Mouse (Mus musculus): ENCODE results near the gene Tspo. TPM values are rescaled to one million over a fixed set of nuclear protein-coding genes. Genes with fewer than 3 reads are reported as not detected.
A peak's percentile ranks its signal among the peaks of the same experiment; 100 is the strongest.

Gene Tspo
- polyA plus RNA-seq, 1 experiment from 2014 or later, result 11.2 TPM

DNA sequence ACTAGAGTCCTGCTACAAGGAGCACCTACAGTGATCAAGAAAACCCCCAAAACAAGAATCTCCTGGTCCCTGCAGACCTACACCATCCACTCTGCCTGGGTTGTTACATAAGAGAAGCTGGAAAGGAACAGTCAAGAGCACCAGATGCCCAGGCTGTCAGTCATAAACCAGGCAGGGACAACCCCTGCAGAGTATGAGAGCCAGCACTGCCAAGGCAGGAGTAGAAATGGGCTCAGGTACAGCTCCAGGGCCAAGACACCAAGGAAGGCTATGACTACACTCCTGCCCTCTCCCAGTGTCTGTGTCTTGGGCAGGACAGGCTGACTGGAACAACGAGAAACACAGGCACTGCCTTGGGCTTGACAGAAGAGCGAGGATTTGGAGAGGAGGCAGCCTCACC is 13.3 kb upstream of the Tspo start:
- Histone ChIP-seq H3K27ac (replicated peaks) (no peak overlapping the region), H3K4me1 (peaks cover 7% of the 10 kb centered on the region), H3K9ac (replicated peaks) (no peak overlapping the region), H3K4me3 (no peak overlapping the region), H3K27me3 (no peaks in the 10 kb centered on the region), H3K36me3 (peaks cover 49% of the 10 kb centered on the region), H3K4me2 (replicated peaks) (no peak overlapping the region), H3K9me3 (no peaks in the 10 kb centered on the region)
- WGBS, result 92% methylated on average over 2 of the region's 2 CpGs
- no peak for ATAC-seq (replicated peaks)

DNA sequence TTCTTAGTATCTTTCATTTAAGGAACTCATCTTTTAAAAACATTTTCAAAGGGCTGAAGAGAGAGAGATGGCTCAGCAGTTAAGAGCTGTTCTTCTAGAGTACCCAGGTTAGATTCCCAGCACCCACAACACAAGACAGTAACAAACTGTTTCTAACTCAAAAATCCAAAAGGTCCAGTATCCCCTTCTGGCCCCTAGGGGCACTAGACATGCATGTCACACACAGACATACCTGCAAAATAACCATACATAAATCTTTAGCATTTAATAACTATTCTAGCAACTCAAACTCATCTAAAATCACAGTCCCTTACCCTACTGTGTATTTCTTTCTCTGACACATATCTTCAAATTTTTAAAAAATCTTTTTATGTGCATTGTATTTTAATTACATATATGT is 9.6 kb upstream of the Tspo start:
- H3K4me1 ChIP-seq, result peaks cover 12% of the 10 kb centered on the region
- H3K4me2 ChIP-seq (replicated peaks), result no peak overlapping the region
- ATAC-seq (replicated peaks), result no peak
- H3K9me3 ChIP-seq, result no peaks in the 10 kb centered on the region
- no peak overlapping the region for H3K27ac ChIP-seq (replicated peaks)
- H3K9ac ChIP-seq (replicated peaks), result no peak overlapping the region
- no peak overlapping the region for H3K4me3 ChIP-seq
- H3K27me3 ChIP-seq, result no peaks in the 10 kb centered on the region
- peaks cover 29% of the 10 kb centered on the region for H3K36me3 ChIP-seq

DNA sequence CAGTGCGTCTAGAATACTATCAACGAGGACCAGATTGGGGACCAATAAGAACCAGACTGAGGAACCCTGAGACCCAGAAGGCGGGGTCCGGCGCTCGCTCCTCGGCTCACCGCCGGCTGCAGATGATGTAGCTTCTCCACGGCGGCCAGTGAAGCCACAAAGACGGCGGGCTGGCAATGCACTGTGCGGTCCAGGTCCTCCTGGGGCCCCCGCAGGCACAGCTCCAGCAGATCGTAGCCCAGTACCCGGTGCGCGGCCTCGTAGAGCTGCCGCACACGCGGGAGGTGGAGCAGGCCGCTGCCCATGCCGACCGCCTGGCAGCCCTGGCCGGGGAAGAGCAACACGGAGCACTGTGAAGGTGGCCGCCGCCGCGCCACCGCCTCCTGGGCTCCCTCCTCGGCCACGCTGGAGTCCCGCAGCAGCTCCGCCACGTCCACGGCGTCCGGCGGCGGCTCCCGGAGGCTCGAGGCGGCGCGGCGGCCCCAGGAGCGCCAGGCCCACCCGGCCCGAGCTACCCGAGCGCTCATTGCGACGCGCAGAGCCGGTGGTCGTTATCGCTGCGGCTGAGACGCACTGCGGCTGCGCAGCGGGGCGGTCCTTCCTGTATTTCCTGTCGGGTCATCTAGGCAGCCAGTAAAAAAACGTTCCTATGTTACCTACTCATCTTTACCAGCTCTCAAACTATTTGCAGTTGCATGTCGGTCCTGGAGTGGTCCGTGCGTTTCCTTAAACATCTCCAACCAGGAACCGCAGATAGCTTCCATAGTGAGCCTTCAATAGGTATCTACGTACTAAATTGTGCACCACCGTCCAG is 8.0 kb upstream of the Tspo start:
- Histone ChIP-seq H3K27ac (replicated peaks) (peak overlapping the region; percentile 91), H3K9me3 (no peaks in the 10 kb centered on the region), H3K4me2 (replicated peaks) (peak overlapping the region; percentile 71), H3K9ac (replicated peaks) (peak overlapping the region; percentile 90), H3K4me1 (peaks cover 12% of the 10 kb centered on the region), H3K4me3 (peak overlapping the region; percentile 68), H3K36me3 (peaks cover 15% of the 10 kb centered on the region), H3K27me3 (no peaks in the 10 kb centered on the region)
- WGBS, result under 1% methylated on average over 74 of the region's 74 CpGs
- ATAC-seq (replicated peaks), result peak; percentile 93

DNA sequence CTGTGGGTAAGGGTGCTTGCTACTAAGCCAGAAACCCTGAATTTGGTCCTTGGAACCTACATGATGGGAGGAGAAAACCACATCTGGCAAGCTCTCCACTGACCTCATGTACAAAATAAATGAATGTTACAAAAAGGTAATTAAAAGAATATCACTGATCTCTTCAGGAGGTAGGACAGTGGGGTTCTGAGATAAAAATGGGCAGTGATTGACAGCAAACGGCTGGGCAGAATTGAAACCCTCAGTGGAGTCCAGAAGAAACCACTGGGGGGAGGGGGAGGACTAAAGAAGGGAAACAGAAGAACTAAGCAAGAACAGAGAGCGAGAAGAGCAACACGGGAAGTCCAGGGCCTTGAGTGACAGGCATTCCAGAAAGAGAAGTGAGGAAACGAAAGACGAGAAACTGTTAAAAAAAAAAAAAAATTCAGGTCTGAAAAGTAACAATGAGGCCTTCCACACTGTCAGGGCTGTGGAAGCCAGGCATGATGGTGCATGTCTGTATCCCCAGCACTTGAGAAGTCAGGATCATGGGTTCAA is 2.4 kb upstream of the Tspo start:
- no peak overlapping the region for H3K9ac ChIP-seq (replicated peaks)
- 42% methylated on average over 5 of the region's 5 CpGs for WGBS
- H3K4me3 ChIP-seq, result no peak overlapping the region
- H3K27ac ChIP-seq (replicated peaks), result no peak overlapping the region
- no peaks in the 10 kb centered on the region for H3K9me3 ChIP-seq
- no peak for ATAC-seq (replicated peaks)
- H3K4me1 ChIP-seq, result peaks cover 23% of the 10 kb centered on the region
- peaks cover 6% of the 10 kb centered on the region; the same call in 1 of the 2 replicates for H3K27me3 ChIP-seq
- H3K4me2 ChIP-seq (replicated peaks), result no peak overlapping the region
- no peaks in the 10 kb centered on the region for H3K36me3 ChIP-seq

DNA sequence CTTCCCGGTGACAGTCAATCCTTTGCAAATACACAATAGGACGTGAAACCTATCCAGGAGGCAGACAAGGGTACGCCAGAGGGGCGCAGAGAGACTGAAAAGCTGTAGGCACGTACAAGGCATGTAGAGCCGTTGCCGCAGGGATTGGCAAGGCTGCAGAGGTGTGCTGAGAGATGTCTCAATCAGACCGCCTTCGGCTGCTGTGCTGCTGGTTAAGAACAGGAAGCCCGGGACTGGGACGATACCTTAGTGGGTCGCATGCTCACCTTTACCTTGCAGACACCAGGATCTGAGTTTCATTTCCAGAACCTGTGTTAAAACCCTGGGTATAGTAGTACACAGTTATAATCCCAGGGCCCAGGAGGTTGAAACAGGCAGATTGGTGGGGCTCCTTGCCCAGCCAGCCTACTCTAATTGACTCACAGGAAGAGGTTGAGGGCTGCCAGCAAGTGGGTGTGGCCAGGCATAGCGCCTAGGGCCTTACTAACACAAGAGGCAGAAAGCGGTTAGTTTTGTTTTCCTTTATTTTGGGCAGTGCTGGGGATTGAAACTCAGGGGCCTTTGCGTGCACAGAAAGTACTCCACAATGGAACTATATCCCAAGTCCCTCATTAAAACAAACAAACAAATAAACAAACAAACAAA is 644 bp upstream of the Tspo start:
- no peaks in the 10 kb centered on the region for H3K9me3 ChIP-seq
- WGBS, result 27% methylated on average over 15 of the region's 15 CpGs
- H3K4me3 ChIP-seq, result peak overlapping the region; percentile 36; the same call in 1 of the 2 replicates
- H3K27me3 ChIP-seq, result peaks cover 6% of the 10 kb centered on the region; the same call in 1 of the 2 replicates
- H3K9ac ChIP-seq (replicated peaks), result 0 out of 2 replicates have a peak overlapping the region, but pooled peaks have one; percentile 45
- H3K4me2 ChIP-seq (replicated peaks), result peak overlapping the region; percentile 80
- ATAC-seq (replicated peaks), result peak; percentile 77
- H3K36me3 ChIP-seq, result no peaks in the 10 kb centered on the region
- H3K4me1 ChIP-seq, result peaks cover 22% of the 10 kb centered on the region
- H3K27ac ChIP-seq (replicated peaks), result no peak overlapping the region

DNA sequence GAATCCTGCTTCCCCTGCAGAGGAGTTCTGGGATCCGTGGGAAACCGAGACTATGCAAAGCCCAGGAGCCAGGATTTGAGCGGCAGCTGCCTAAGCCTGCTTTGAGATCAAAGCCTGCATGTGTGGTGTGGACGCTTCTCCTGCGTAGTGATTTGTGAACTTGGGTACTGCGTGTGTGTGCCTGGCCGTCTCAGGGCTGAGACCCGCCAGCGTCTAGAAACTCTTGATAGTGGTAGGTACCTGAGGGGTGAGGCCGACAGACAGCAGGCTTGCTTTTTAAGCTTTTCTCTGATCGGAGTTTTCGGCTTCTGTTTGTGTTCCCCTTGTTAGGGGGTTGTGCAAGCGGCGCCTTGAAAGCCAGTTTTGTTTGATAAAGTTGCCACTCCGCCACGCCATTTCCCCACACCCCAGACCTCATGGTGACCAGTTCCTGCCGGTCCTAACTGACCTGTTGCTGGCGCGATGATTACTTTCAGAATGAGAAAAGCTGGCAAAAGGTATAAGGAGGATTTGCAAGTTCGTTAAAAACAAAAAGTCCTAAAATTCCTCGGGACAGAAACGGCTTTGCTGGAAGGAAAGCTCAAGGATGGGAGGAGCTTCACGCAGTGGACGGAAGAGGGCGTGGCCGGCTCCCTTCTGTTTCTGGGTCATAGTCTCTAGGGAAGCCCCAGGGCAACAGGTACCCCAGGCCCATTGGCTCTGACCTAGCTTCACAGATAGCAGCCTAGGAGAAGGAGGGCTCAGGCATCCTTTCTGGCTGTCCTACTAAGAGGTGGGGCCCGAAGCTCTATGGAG is 662 bp downstream of the Tspo start:
- WGBS, result 2% methylated on average over 27 of the region's 27 CpGs
- Histone ChIP-seq H3K27ac (replicated peaks) (no peak overlapping the region), H3K27me3 (peaks cover 6% of the 10 kb centered on the region; the same call in 1 of the 2 replicates), H3K4me2 (replicated peaks) (peak overlapping the region; percentile 80), H3K4me3 (peak overlapping the region; percentile 36), H3K9me3 (no peaks in the 10 kb centered on the region), H3K4me1 (peaks cover 22% of the 10 kb centered on the region), H3K9ac (replicated peaks) (peak overlapping the region; percentile 45), H3K36me3 (no peaks in the 10 kb centered on the region)
- ATAC-seq (replicated peaks), result 0 out of 2 replicates have a peak, but pooled peaks have one; percentile 20

DNA sequence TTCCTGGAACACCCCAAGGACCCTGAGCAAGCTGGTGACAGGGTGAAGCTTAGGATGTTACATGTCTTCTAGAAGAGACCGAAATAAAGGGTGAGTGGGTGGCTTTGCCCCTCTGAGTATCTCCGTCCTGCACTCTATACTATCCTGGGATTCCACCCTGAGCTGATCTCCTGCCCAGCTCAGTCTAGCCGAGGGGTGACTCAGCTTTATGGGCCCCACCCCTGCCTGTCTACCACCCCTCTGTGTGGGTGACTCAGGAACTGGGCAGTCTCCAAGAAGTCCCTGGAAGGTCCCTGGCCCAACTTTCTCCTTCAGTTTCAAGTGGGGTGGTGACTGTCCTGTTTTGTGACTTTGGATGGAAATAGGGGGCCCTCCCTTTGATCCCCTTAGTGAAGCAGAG is 2.0 kb downstream of the Tspo start:
- Histone ChIP-seq H3K4me1 (peaks cover 22% of the 10 kb centered on the region), H3K4me3 (no peak overlapping the region), H3K27me3 (peaks cover 6% of the 10 kb centered on the region; the same call in 1 of the 2 replicates), H3K9me3 (no peaks in the 10 kb centered on the region), H3K9ac (replicated peaks) (no peak overlapping the region), H3K27ac (replicated peaks) (no peak overlapping the region), H3K36me3 (no peaks in the 10 kb centered on the region), H3K4me2 (replicated peaks) (no peak overlapping the region)
- 89% methylated on average over 3 of the region's 3 CpGs for WGBS
- ATAC-seq (replicated peaks), result no peak

DNA sequence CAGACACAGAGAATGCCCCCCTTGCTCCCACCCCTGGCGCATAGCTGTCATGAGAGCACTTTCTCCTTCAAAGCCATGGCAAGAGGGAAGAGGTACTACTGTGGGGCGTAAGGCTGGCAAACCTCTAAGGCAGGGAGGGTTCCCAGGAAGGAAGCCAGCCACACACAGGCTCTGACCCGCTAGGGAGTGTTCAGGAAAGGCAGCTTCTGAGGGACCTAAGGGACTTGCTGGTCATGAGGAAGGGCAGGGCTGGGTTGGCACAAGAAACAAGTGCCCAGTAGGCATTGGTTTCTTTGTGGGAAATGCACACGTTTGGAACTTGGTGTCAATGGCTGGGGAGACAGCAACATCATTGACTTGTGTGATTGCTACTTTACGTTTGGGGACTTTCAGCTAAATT is 2.6 kb downstream of the Tspo start:
- Histone ChIP-seq H3K4me1 (peaks cover 22% of the 10 kb centered on the region), H3K9ac (replicated peaks) (no peak overlapping the region), H3K27ac (replicated peaks) (no peak overlapping the region), H3K27me3 (peaks cover 6% of the 10 kb centered on the region; the same call in 1 of the 2 replicates), H3K36me3 (no peaks in the 10 kb centered on the region), H3K4me2 (replicated peaks) (no peak overlapping the region), H3K4me3 (no peak overlapping the region), H3K9me3 (no peaks in the 10 kb centered on the region)
- no peak for ATAC-seq (replicated peaks)
- WGBS, result 77% methylated on average over 5 of the region's 5 CpGs

DNA sequence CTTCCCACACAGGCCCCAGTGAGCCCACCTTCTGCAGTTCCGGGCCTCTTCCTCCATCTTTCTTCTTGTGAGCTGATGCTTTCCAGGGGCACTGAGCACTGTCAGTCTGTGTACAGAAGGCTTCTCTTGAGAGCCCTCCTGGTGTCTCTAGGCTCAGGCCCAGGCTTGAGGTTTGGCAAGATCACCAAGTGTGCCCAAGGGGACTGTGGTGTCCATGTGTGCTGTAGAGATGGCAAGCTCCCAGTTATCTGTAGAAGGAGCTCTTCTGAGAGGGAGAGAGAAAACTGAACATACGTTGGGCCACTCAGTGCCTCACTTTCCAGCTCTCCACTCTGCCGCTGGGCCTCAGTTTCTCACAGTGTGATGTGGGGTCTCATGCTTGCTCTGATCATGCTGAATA is 4.3 kb downstream of the Tspo start:
- 89% methylated on average over 3 of the region's 3 CpGs for WGBS

DNA sequence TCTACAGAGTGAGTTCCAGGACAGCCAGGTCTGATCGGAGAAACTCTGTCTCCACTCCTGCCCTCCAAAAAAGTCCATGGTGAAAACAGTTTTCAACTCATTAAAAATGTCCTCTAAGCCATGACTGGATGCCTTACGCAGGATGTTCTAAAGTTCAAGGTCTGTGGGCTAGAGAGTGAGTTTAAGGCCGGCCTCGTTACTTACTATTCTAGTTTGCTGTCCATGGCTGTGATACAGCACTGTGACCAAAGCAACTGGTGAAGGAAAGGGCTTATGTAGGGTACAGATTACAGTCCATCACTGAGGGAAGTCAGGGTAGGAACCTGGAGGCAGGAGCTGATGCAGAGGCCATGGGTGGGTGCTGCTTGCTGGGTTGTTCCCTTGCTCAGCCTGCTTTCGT is 5.2 kb downstream of the Tspo start:
- no peaks in the 10 kb centered on the region for H3K9me3 ChIP-seq
- no peak for ATAC-seq (replicated peaks)
- H3K4me1 ChIP-seq, result peaks cover 10% of the 10 kb centered on the region
- no peak overlapping the region for H3K9ac ChIP-seq (replicated peaks)
- no peak overlapping the region for H3K27ac ChIP-seq (replicated peaks)
- H3K36me3 ChIP-seq, result no peaks in the 10 kb centered on the region
- WGBS, result 95% methylated on average over 5 of the region's 5 CpGs
- H3K4me3 ChIP-seq, result no peak overlapping the region
- H3K4me2 ChIP-seq (replicated peaks), result no peak overlapping the region
- peaks cover 6% of the 10 kb centered on the region; the same call in 1 of the 2 replicates for H3K27me3 ChIP-seq

More for the DNA sequence above, 4.3 kb downstream of the Tspo start:
- ATAC-seq (replicated peaks), result no peak
- Histone ChIP-seq H3K36me3 (no peaks in the 10 kb centered on the region), H3K4me3 (no peak overlapping the region), H3K9me3 (no peaks in the 10 kb centered on the region), H3K4me1 (peaks cover 19% of the 10 kb centered on the region), H3K27ac (replicated peaks) (no peak overlapping the region), H3K27me3 (peaks cover 6% of the 10 kb centered on the region; the same call in 1 of the 2 replicates), H3K9ac (replicated peaks) (no peak overlapping the region), H3K4me2 (replicated peaks) (no peak overlapping the region)

DNA sequence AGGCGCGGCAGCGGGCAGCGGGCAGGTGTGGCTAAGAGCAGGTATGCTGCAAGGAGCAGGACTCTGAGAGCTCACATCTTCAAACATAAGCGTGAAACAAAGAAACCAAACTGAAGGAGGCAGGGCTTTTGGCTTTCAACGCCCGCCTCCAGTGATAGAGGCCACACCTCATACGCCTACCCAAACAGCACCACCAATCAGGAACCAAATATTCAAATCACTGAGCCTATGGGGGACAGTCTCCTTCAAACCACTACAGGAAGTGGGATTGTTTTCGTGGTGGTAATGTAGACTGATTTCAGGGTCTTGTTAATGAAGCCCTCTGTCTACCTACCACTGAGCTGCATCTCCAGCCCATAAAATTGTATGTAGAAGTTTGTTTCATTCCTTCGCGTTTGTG is 6.3 kb downstream of the Tspo start:
- Histone ChIP-seq H3K4me3 (no peak overlapping the region), H3K4me2 (replicated peaks) (no peak overlapping the region), H3K9me3 (no peaks in the 10 kb centered on the region), H3K36me3 (peaks cover 3% of the 10 kb centered on the region; the same call in 1 of the 2 replicates), H3K27ac (replicated peaks) (no peak overlapping the region), H3K9ac (replicated peaks) (no peak overlapping the region), H3K4me1 (no peaks in the 10 kb centered on the region), H3K27me3 (no peaks in the 10 kb centered on the region)
- WGBS, result 63% methylated on average over 11 of the region's 11 CpGs
- ATAC-seq (replicated peaks), result no peak

All from forebrain, embryonic 15.5 days (tissue).